Mouse (Mus musculus): ENCODE results near the gene Ube2d1.

Ube2d1 gene

DNA sequence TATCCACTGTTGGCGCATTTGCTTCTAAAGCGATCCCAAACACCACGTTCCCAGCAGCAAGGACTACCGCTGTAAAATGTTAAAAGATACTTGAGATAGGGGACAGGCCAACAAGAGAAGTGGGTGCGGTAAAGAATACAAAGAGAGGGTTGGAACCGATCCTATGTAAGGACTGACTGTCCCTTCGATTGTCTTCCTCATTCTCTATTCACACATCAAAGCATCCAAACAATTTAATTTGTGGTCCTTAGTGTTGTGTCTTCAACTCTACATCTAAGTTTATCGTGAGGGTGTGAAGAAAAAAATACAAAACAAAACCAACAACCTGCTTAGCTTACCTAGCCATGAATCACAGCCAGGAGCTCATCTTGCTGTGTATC lies 941 bp downstream of the Ube2d1 start:
- DNase-seq, result no peak

DNA sequence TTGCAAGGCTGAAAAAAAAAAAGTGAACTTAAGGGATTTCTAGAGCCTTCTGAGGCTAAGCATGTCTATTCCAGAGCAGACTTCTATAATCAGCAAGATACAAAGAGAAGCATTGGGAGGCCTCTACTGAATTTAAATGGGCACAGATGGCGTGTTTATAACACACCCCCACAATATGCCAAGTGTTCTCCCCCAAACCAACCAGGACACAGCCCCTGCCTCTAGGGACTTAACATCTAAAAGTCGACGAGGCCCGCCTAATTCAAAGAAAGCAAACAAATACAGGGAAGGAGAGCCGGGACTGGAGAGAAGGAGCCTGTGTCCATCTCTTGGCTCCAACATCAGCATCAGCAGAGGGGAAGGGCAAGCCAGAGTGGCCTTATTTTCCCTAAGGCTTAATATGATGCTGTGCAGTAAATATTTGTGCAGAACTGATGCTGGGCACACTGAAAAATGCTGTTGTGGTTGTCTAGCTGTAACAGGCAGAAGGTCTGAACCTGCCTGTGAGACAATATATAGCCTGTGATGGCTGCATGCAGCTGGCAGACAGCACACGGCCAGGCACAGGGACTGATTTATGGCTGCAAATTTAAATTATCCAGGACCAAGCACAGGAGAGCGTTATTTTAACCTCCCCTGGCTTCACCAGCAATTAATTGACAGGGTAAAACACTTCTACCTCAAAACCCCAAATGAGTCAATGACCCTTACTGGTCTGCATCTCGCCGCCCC lies 11.9 kb downstream of the Ube2d1 start:
- no peak for DNase-seq

DNA sequence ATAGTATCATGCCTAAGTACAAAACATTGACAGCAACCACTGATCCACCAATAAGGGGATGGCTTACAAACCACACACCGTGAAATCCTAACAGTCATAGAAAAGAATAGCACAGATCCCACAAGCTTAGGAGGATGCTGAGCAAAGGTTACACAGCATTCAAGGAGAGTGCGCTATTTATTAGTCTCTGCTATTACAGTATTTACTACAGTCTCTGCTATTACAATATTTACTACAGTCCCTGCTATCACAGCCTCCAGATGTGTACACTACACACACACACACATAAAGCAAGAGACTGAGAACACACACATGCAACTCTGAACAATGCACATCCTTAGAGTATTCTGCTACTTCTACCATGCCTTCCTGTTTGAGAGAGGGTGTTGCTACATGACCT lies 17.1 kb downstream of the Ube2d1 start:
- no peak for DNase-seq

GRCm38 (mm10) chr10:71267511-71267910 lies 17.6 kb downstream of the Ube2d1 start:
- no peak for DNase-seq

- no peak for DNase-seq
Measured at GRCm38 (mm10) chr10:71265067-71265466, 20.0 kb downstream of the Ube2d1 start.

GRCm38 (mm10) chr10:71261637-71262036 lies 23.4 kb downstream of the Ube2d1 start:
- DNase-seq, result no peak

DNA sequence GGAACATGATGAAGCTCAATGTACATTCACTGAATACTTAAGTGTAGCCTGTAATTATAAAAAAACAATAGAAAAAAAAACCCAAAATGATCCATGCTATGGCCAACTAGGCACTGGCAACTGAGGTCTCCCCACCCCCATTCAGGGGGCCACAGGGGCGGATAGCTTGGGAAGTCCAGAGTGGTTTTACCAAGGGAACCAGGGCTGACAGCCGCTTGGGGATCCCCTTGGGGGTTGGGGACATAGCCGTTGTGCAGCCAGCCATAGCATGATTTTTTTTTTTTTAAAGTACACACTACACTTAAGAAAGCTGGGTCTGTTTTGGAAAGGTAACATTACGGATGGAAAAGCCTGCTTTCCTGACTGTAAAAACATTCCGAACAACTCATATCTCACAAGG lies 26.1 kb downstream of the Ube2d1 start:
- DNase-seq, result no peak

DNA sequence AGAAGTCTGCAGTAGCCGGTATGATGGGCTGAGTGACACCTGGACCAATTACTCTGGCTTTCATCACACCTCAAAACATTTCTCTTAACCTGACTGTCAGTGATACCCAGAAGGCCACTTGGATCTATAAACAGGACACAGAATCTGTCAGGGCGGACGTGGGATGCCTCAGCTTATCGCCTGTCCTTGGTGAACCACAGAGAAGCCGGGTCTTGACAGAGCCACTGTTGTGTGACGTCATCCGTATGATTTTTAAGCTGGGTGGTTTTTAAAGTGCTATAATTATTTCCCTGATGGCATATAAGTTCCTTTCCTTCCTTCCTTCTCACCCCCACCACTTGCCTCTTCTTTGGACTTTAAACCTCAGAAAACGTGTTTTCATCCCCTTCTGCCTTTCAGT lies 26.5 kb downstream of the Ube2d1 start:
- no peak for DNase-seq

- DNase-seq, result no peak
Measured at GRCm38 (mm10) chr10:71253147-71253546, 31.9 kb downstream of the Ube2d1 start.

GRCm38 (mm10) chr10:71252421-71252820 lies 32.6 kb downstream of the Ube2d1 start:
- DNase-seq, result no peak

- no peak for DNase-seq
Measured at GRCm38 (mm10) chr10:71251846-71252245, 33.2 kb downstream of the Ube2d1 start.

DNA sequence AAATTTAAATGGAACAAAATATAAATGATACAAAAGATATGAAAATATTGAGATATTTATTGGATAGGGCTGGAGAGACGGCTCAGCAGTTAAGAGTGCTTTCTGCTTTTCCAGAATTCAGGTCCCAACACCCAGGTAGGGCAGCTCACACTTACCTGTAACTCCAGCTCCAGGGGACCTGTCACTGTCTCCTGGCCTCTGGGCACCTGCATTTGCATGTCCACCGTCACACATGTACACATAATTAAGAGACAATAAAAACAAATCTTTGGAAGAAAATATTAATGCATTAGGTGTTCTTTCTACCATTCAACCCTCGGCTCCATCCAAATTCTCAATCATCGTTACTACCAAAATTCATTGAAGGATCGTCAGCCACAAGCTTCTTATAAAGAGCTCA lies 33.8 kb downstream of the Ube2d1 start:
- DNase-seq, result no peak

GRCm38 (mm10) chr10:71250472-71250871 lies 34.6 kb downstream of the Ube2d1 start:
- DNase-seq, result no peak

DNA sequence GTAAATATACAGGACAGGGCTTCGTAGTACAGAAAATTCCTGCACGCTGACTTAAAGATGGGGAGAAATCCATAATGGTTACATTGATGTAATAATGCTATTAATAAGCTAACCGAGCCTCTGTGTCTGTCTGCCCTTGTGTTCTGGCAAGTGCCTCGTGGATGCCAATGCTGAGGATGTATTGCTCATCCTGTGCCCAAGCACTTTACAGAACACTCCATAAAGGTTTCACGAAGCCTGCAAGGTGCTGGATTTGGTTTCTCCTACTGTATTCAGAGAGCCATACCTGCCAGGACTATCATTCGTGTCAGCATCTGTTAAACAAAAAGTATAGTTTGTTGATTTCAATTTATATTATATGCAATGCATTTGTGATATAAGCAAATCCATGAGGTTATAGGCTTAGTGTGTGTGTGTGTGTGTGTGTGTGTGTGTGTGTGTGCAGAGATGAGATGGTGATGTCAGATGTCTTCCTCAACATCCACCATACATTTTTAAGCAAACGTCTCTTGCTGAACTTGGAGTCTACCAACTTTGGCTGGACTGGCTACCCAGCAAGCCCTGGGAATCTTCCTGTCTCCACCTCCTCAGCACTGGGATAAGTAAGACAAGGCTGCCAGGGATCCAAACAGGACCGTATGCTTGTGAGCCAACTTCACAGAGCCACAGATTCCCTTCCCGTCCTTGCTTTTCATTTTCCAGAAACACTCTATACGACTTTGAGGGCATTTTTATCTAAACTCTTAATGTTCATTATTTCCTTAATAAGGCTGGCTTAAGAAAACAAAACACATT lies 35.8 kb downstream of the Ube2d1 start:
- no peak for DNase-seq

- no peak for DNase-seq
Measured at GRCm38 (mm10) chr10:71246956-71247355, 38.1 kb downstream of the Ube2d1 start.

DNA sequence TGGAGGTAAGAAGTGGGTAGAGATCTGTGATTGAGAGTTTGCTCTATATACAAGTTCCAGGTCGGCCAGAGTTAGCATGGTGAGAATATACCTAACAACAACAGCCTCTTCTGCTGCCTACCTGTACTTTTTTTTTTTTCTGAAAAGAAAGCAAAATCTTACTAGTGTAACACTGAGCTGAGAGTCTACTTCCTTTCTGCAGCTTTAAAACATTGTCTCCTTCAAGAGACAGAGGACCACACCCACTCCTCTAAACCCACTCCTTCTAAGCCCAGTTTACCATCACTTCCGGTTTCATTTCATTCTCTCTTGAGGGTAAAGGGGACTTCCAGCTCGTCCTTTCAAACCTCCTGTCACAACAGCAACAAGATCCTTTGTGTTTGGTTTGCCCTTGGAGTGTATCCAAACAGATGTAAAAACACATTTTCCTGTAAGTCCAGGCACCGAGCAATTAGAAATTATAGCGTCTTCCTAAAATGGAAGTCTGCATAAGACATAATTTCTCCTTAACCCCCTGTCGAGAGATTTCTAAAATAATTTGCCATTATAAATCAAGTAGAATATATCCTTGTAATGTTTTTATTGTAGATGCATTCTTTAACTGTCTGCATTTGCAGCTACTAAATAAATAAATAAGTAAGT lies 45.5 kb downstream of the Ube2d1 start:
- DNase-seq, result no peak

DNA sequence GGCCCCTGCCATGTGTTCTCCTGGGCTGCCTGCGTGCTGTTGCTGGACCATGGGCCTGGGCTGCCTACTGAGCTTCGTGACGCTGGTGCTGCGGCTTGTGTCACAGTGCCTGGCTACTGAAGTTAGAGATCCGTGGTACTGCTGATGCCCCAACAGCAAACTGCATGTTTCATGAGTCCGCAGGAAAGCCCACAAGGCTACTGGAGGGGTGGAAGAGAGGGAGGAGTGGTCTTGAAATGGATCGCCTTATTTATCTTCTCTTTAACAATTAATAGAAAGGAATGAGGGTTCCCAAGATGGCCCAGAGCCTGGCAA lies 46.9 kb downstream of the Ube2d1 start, which contains the start of gene Tfam:
Gene Tfam (minus strand): TSS at position 41 of the 315 bp plus-strand sequence.
- no peak for DNase-seq

DNA sequence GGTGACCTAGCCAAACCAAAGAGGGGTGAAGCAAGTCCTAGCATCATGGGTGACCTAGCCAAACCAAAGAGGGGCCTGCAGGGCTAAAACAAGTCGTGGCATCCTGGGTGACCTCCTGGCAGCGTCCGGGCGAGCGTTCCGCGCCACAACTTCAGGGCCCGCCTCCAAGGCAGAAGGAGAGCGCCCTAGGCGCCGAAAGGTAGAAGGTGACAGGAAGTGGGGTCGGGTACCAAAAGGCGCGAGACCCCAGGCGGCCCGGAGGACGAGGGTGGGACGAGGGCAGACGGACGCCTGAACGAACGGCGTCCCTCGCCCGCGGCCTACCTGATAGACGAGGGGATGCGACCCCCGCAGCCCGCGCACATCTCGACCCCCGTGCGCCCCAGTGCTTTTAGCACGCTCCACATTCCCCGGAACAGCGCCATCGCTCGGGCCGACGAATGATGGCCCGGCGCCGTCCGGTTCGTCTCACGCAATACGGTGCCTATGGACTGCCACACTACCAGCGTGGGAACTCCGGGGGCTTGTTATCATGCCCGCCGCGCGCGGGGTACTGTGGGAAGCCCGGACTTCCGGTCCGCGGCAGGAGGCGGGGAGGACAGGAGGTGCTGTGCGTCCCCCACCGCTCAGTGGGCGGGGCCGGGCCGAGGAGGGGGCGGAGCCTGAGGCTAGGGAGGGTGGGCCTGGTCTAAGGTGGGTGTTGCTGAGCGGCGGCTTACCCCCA lies 47.4 kb downstream of the Ube2d1 start:
- peak; percentile 98 for DNase-seq

GRCm38 (mm10) chr10:71234071-71234470 lies 51.0 kb downstream of the Ube2d1 start:
- peak; percentile 21 for DNase-seq

- peak; percentile 77 for DNase-seq
Measured at GRCm38 (mm10) chr10:71225894-71226293, 59.2 kb downstream of the Ube2d1 start.

DNA sequence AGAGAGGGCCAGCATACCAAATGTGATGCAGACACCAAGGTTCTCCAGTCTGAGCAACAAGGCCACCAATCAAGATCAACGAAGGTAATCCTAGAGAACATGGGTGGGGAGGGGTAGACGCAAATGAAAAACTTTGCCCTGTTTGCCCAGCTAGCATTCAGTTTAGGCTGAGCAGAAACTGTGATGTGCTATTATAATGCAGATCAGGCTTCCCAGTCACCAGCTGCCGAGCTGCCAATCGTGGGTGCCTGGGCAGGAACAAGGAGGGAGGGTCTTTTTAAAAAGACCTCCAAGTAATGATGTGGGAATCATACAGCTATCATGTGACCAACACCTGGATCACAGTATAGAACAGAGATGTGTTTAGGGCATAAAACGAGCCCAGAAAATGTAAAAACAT lies 62.0 kb downstream of the Ube2d1 start:
- DNase-seq, result no peak

- no peak for DNase-seq
Measured at GRCm38 (mm10) chr10:71222639-71223038, 62.4 kb downstream of the Ube2d1 start.

DNA sequence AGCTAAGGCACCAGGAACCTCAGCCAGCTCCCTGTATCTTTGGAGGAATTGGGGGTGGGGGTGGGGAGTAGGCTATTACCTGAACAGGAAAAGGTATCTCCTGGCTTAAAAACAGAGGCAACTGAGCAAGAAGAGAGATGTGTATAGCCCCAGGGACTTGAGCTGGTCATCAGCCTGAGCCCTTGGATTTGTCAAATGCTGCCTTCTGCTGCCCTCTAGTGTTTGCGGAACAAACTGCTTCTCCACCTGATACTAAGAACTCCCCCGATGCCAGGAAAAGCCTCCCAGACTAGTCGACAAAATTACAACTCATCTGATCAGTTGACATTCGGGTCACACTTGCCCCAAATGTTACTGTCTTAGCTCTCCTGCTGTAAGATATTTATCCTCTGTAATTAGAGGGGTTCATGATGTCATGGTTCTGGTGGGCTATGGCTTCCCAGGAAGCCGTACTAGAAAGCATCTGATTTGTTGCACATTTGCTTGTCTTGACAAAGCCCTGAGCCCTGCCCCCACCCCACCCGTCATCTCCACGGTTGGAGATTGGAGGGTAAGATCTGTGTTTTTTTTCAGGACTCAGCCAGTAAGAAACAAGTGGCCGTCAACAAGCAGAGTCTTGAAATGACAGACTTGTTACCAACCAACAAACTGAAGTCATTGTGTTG lies 66.7 kb downstream of the Ube2d1 start:
- DNase-seq, result peak; percentile 70
